Mouse (Mus musculus): ENCODE data around the gene Iqcf3. TPM values are rescaled to one million over a fixed set of nuclear protein-coding genes. Genes with fewer than 3 reads are reported as not detected.

The Iqcf3 gene
- total RNA-seq, 2 experiments from 2014 or later, result not detected

DNA sequence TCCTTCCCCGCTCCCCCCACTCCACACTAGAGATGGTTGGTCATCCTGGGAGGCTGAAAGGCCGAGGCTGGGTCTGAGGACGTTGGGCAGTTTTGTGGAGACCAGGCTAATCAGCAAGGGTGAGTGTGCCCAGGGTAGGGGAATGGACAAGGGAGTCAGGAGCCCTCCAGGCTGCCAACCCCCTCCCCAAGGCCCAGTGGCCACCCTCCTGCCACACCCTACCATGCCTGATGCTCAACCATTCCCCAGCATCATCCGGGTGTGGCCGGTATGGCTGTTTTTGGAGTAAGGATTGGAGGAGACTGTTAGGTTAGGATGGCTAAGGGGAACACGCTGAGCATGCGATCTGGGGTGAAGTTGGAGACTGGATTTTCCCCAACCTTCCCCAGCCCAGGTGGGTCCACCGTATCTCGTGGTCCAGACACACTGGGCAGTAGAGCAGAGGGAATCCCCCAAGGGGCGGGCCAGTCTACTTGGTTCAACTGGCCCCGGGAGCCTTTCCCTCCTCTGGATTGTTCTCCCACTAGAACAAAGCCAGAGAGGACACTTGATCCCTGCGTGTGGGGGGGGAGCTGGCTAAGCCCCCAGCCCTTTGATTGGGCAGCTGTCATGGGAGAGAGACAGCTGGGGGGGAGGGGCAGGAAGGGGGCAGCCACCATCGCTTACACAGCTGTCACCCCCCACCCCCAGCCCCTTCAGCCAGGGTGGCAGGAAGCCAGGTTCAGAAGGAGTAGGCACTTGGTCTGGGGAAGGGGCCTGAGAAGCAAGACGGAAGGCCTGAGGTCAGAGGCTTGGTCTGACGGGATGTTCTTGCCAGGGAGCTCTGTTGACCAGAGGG lies 104.9 kb downstream of the Iqcf3 start:
- DNase-seq (ENCODE audit: low spot score in 2 of 2), result no peak

DNA sequence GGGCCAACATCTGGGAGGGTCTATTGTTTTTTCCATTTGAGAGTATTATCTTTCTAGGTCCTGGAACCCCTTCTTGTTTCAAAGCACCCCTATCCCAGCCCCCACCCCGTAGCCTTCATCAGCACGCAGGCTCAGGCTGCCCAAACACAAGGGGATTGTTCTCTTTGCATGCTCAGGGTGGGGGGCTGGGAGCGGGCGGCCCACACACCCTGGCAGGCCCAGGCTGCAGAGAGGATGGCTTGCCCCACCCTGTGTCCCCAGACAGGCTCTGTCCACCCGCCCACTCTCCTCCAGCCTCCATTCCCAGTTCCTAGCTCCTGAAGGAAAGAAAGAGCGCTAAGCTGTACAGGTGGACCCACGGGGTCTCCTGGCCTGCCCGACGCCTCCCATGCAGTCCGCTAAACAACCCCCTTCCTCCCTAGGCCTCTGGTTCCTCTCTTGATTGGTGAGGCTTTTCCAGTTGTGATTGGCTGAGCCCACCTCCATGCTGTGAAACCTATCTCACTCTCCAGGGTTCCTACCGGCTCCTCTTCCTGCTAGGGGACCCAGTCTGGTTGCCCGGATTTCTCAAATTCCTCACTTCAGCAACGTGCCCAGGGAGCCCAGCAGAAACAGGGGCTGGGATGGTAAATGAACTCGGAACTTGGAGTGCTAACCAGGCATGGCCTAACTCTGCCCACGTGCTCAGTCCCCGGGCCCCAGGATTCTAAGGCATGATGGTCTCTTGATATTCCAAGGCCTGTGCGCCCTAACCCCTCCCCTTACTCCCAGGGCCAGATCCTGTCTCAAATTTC lies 106.3 kb downstream of the Iqcf3 start:
- DNase-seq (ENCODE audit: low spot score in 2 of 2), result no peak

DNA sequence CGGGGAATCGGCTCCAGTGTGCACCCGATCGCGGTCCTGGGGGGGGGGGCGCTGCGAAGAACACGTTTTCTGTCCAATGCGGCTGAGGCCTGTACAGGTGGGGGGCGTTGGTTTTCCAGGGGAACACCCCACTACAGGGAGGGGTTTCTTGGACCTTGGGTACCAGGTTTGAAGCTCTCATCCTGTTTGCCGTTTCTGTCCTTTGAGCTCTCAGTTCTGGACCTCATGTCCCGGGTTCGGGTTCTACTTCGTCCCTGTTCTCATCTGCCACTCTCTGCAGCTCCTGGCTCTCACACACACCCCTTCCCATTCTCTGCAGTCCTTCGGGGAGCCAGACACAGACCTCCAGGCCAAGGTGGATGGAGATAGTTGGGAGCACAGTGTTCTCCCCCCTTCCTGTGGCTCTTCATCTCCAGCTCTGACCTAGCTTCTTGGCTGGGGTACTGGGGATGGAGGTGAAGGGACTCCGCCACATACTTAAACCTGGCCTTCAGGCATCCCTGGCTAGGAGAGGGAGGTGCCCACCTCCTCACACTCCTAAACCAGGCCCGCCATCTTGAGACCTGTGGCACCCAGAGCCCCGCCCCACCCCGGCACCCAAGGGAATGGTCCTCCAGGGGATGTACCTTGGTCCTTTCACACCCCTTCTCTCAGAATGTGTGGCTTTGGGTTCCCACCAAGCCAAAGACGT lies 107.2 kb downstream of the Iqcf3 start:
- no peak for DNase-seq (ENCODE audit: low spot score in 2 of 2)

DNA sequence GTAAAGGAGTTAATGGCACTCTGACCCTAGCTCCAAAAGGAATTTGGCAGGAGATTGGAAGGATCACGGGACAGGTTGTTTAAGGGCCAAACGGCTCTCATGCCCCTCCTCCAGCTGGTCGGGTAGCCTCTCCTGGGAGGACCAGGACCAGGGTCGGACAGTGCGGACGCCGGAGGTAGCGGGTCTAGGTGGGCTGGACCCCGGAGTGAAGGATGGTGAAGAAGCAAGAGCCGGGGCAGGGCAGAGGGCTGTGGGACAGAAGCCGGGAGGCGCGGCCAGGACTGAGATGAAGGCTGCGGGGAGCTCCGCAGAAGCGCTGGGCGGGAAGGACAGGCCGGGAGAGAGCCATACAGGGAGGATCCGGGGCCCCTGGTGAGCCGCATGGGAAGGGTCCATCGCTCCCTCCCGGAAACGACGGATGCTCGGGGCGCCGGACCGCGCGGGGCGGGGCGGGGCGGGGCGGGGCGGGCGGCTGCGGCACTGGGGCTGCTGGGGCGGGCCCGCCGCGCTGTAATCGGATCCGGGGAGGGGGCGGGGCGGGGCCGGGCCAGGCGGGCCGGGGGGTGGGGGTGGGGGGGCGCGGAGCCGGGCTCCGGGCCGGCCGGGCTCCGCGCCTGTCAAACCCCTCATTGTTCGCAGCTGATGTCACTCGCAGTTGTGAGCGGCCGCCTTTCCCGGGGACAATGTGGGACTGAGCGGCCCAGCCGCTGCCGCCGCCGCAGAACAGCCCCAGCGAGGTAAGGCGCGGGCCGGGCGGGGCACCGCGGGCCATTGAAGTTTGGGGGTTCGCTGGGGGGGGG lies 108.0 kb downstream of the Iqcf3 start, which contains the start of gene Pcbp4:
Gene Pcbp4, plus strand, starts transcription at position 21 of the 800 bp plus-strand sequence.
- peak; percentile 47 to 57 for DNase-seq (ENCODE audit: low spot score in 2 of 2)

Other genes starting within 250 kb of the Iqcf3 start
- 10 to 100 TPM; 11.8 to 22.2 TPM for gene Dusp7, start 193.0 kb downstream of the Iqcf3 start, total RNA-seq (2021)
- gene Rpl29, start 132.2 kb downstream of the Iqcf3 start, total RNA-seq (2021), result 100 to 1,000 TPM; 339 to 377 TPM
- gene Acy1, start 123.3 kb downstream of the Iqcf3 start, total RNA-seq (2021), result 10 to 100 TPM; 13.9 to 14.9 TPM
- 10 to 100 TPM; 29.6 to 43.4 TPM for gene Abhd14b, start 114.2 kb downstream of the Iqcf3 start, total RNA-seq (2021)
- 10 to 100 TPM; 18.3 to 21.3 TPM for gene Abhd14a, start 114.0 kb downstream of the Iqcf3 start, total RNA-seq (2021)
- gene Pcbp4, start 108.3 kb downstream of the Iqcf3 start, total RNA-seq (2021), result 10 to 100 TPM; 22.4 to 28.0 TPM
- gene Gpr62, start 95.7 kb downstream of the Iqcf3 start, total RNA-seq (2021), result under 1 TPM; 0.20 to 0.29 TPM
- gene Rrp9, start 85.7 kb downstream of the Iqcf3 start, total RNA-seq (2021), result 10 to 100 TPM; 32.7 to 47.8 TPM
- 10 to 100 TPM; 35.9 to 63.4 TPM for gene Parp3, start 84.7 kb downstream of the Iqcf3 start, total RNA-seq (2021)
- gene Iqcf1, start 61.7 kb downstream of the Iqcf3 start, total RNA-seq (2021), result not detected
- gene Iqcf5, start 47.1 kb downstream of the Iqcf3 start, total RNA-seq (2021), result not detected
- gene Iqcf4, start 9.4 kb upstream of the Iqcf3 start, total RNA-seq (2021), result not detected
- not detected for gene Iqcf6, start 65.0 kb upstream of the Iqcf3 start, total RNA-seq (2021)
- not detected for gene Grm2, start 94.5 kb upstream of the Iqcf3 start, total RNA-seq (2021)
- gene Tex264, start 124.3 kb upstream of the Iqcf3 start, total RNA-seq (2021), result 100 to 1,000 TPM in 1 of 2 experiments, 10 to 100 TPM in 1; 93.5 to 136 TPM
- gene Rad54l2, start 227.6 kb upstream of the Iqcf3 start, total RNA-seq (2021), result 10 to 100 TPM; 15.1 to 24.2 TPM